Mouse (Mus musculus): ENCODE results near the gene Nxpe3.

Nxpe3 gene

GRCm38 (mm10) chr16:55894893-55895650, at the start of gene Nxpe3:
Nxpe3 (minus strand) TSS chr16:55895285.
- DNase-seq = peak; percentile 91

DNA sequence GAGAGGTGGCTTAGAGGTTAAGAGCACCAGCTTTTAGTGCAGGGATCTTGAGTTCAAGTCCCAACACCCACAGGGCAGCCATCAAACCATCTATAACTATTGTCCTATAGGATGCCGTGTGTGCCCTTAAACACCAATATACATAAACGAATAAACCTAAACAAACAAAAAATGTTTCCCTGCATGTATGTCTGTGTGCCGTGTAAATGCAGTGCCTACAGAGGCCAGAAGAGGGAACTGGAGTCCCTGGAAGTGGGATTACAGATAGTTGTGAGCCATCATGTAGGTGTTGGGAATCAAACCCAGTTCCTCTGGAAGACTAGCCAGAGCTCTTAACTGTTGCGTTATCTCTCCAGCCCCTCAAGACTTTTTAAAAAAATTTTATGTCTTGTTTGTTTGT, 45.7 kb upstream of the Nxpe3 start:
- no peak for DNase-seq

GRCm38 (mm10) chr16:55939703-55940102, 44.6 kb upstream of the Nxpe3 start:
- DNase-seq = no peak

DNA sequence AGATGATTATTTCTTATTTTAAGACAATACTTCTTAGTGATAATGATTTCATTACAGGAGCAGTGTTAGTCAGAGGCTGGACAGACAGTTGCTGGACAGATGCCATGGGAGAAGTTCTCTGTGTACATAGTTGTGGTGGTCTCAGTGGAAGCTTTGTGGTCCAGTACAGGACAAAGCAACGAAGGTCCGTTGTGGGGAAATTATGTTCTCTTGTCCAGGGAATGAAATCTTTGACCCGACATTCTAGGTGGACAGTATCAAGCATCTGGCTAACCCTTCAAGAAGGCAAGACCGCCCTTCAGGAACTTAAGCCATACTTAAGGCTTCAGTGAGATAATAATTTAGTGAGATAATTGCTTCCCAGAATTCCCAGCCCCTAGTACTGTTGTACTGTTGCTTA, 43.7 kb upstream of the Nxpe3 start:
- DNase-seq = no peak

DNA sequence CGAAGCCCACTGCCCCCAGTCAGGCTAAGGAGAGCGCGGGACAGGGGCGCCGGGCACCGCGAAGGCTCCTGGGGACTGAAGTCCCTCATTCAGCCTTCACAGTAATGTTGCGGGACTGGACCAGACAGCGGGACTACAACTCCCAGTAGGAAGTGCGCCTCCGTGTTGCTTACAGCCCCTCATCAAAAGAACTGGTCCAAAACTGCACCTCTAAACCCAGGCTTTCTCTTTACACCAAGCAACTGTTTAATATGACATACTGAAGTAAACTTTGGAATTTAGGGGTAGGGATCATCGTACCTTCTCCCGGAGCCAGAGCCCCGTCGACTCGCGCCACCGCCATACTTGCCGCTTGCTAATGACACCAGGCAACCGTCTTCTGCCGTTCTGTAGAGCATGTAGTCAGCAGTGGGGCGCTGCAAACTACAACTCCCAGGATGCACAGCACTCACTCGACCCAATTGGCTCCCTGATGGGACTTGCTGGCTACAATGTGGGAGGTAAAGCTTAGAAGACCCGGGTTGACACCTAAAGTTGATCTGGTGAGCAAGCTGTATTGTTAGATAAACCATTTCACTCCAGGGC, 39.5 kb upstream of the Nxpe3 start, which contains the start of gene Cep97:
Cep97 (minus strand) TSS at position 403 of the 585 bp plus-strand sequence.
- DNase-seq = peak; percentile 94

DNA sequence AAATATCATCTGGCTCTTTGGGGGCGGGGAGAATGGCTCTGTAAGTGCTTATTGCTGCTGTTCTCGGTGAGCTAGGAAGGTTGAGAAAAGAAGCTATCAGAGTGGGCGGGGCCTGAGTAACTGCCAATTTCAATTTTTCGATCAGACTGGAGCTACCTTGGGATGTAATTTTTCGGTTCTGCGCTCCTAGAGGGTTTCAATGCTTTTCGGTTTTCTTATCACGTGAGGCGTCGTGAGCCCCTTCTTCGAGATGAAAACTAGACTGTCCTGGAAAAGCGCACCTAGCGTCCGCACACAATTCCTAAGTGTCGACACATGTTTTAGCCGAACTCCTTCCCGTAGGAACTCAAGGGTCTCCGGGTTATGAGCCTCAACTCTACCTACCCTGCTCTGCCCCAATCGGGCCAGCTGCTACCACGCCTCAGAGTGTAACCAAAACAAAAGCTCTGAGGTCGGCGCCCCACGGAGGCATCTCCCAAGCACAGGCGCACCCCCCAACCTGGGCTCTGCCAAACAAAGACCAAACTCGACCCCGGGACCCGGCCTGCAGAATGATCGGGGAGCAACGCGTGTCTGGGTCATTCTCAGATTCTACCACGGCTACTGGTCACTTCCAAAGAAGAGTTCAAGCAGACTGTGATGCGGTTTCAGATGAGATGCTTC, 38.7 kb upstream of the Nxpe3 start:
- peak; percentile 64 for DNase-seq

- DNase-seq = no peak
Observed at GRCm38 (mm10) chr16:55924010-55924409, 28.9 kb upstream of the Nxpe3 start.

DNA sequence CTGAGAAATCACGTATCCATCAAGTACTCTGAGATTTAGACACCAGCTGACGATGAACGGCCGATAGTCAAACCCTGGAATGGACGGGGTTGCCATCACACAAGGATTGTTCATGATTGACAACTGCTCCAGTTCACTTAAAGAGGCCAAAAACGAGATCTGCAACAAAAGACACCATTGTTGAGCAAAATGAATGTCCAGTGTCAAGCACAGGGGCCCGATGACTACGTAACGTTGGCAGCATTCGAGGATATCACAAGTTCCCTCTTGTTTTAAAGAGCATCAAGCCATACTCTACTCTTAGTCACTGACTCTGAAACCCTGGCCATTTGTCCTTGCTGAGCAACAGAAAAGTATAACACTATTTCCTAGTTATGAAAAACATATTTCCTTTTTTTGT, 27.0 kb upstream of the Nxpe3 start:
- no peak for DNase-seq

GRCm38 (mm10) chr16:55914716-55915115, 19.6 kb upstream of the Nxpe3 start:
- no peak for DNase-seq

- no peak for DNase-seq
Observed at GRCm38 (mm10) chr16:55910208-55910793, 15.2 kb upstream of the Nxpe3 start.

GRCm38 (mm10) chr16:55906928-55907679, 12.0 kb upstream of the Nxpe3 start:
- no peak for DNase-seq

GRCm38 (mm10) chr16:55905370-55905769, 10.3 kb upstream of the Nxpe3 start:
- DNase-seq = no peak

GRCm38 (mm10) chr16:55901839-55902756, 7.0 kb upstream of the Nxpe3 start:
- DNase-seq = no peak

GRCm38 (mm10) chr16:55898385-55899002, 3.4 kb upstream of the Nxpe3 start:
- no peak for DNase-seq

DNA sequence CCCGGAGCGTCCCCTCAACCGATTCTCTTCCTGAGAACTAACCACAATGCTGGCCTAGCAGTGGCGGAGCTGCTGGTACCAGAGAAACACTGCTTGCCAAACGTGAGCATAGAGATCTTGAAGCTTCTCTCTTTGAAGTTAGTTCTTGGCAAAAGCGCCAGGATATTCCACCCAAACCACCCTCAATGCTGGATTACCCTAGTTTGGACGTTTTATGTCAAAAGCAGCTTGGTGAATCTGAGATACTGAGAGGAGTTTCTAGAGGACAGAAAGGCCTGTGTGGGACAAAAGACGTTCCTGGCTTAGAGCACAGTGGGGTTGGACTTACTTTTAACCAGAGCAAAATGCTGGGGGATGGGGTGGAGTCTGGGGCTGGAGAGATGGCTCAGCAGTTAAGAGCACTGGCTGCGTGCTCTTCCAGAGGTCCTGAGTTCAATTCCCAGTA, 588 bp upstream of the Nxpe3 start:
- peak; percentile 54 for DNase-seq

DNA sequence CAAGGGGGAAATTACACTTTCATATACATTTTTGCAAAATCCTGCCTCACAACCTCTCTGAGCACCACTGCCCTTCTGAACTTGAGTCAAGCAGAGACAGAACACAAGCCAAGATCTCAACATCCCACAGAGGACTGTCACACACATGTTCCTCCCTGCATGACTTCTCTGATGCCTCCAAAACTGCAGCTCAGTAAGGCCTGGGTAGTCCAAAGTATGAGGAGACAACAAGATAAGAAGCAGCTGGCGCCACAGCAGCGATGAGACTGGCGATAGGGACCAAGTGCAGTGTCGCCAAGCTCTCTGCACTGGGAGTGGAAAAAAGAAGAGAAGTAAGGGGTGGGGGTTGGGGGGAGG, 571 bp downstream of the Nxpe3 start:
- no peak for DNase-seq

- no peak for DNase-seq
Observed at GRCm38 (mm10) chr16:55893410-55894107, 1.5 kb downstream of the Nxpe3 start.

DNA sequence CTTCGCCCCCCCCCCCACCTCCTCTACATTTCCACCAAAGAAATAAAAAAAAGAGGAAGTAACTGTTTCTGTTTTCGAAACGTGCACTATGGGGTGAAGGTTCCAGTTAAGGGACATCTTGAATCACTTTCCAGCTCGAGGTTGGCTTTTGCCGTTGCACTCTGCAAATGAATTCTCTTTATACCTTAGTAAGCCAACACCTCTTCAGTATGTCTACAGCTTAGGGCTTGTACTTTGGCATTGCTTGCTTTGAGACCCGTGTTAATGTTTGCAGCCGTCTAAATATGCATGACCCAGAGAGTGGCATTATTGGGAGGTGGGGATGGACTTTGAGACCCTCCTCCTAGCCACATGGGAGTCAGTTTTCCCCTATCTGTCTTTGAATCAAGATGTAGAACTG, 2.6 kb downstream of the Nxpe3 start:
- DNase-seq = no peak

GRCm38 (mm10) chr16:55891346-55891745, 3.7 kb downstream of the Nxpe3 start:
- no peak for DNase-seq

DNA sequence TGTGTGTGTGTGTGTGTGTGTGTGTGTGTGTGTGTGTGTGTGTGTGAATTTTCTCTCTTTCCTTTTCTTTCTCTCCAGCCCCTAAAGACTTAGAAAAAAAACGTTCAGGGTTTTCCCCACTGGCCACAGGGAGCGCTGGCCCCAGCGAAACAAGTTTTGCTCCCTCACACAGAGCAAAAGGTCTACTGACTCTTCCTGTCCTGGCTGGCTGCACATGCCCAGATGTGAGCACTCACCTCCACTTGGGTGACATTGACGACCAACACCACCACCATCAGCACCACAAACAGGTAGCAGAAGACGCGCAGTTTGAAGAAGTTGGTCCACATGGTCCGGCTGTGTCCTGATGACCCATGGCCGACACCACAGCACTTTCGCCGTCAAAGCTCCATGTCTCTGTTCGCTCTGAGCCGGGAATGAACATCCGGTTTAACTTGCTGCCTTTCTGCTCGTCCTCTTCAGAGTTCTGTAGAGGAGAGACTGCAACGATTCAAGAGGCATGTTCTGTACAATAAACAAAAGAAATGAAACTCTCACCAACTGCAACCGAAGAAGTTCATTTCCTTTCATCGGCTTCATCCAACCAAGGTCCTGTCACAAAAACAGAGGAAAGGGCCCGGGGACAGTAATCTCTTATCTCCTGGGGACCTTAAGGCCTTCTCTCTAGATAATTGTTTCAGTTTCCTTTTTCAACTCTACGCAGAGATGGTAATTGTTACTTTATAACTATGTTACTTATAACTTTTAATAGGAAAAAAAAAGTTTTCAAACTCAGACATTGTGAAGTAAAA, 4.5 kb downstream of the Nxpe3 start:
- no peak for DNase-seq

Data from embryo, embryonic 11 days (tissue).